Mouse (Mus musculus) spleen, postnatal 36 days (tissue): ENCODE results near the gene Cstf3.
A peak's percentile ranks its signal among the peaks of the same experiment; 100 is the strongest.
"Not testable (repeated sequence)": the region's sequence is repeated elsewhere in the genome, so short reads cannot be mapped to it uniquely, and the experiment has no call there.

Experiments used
- DNase-seq, 2 experiments: peaks; one replicate each; pipeline ENCODE4 v3.0.0; 2022; ENCODE audit warnings: low spot score in 2 of 2, mixed read lengths in 1 of 2

Gene Cstf3

GRCm38 (mm10) chr2:104590068-104590828 is at the start of gene Cstf3:
Gene Cstf3 (plus strand): TSS chr2:104590523.
- DNase-seq = peak; percentile 96 to 98

GRCm38 (mm10) chr2:104556711-104557110 is 33.6 kb upstream of the Cstf3 start:
- not testable (repeated sequence) for DNase-seq

GRCm38 (mm10) chr2:104557722-104558121 is 32.6 kb upstream of the Cstf3 start:
- no peak for DNase-seq

GRCm38 (mm10) chr2:104558326-104558725 is 32.0 kb upstream of the Cstf3 start:
- no peak for DNase-seq

- no peak for DNase-seq
Measured at GRCm38 (mm10) chr2:104558938-104559337, 31.4 kb upstream of the Cstf3 start.

- no peak for DNase-seq
Measured at GRCm38 (mm10) chr2:104559591-104560380, 30.5 kb upstream of the Cstf3 start.

GRCm38 (mm10) chr2:104561386-104561785 is 28.9 kb upstream of the Cstf3 start:
- DNase-seq = no peak

- DNase-seq = no peak
Measured at GRCm38 (mm10) chr2:104561986-104562532, 28.3 kb upstream of the Cstf3 start.

GRCm38 (mm10) chr2:104572066-104572465 is 18.3 kb upstream of the Cstf3 start:
- no peak for DNase-seq

GRCm38 (mm10) chr2:104576216-104576615 is 14.1 kb upstream of the Cstf3 start:
- DNase-seq = no peak

- no peak for DNase-seq
Measured at GRCm38 (mm10) chr2:104578021-104578420, 12.3 kb upstream of the Cstf3 start.

GRCm38 (mm10) chr2:104578836-104579604 is 11.3 kb upstream of the Cstf3 start:
- no peak for DNase-seq

GRCm38 (mm10) chr2:104579784-104580446 is 10.4 kb upstream of the Cstf3 start:
- no peak for DNase-seq

- no peak for DNase-seq
Measured at GRCm38 (mm10) chr2:104581281-104581879, 8.9 kb upstream of the Cstf3 start.

GRCm38 (mm10) chr2:104583032-104583431 is 7.3 kb upstream of the Cstf3 start:
- no peak for DNase-seq

- no peak for DNase-seq
Measured at GRCm38 (mm10) chr2:104584226-104584625, 6.1 kb upstream of the Cstf3 start.

GRCm38 (mm10) chr2:104585645-104586044 is 4.7 kb upstream of the Cstf3 start:
- DNase-seq = no peak

GRCm38 (mm10) chr2:104588552-104588951 is 1.8 kb upstream of the Cstf3 start:
- no peak for DNase-seq

GRCm38 (mm10) chr2:104590829-104591117 is 450 bp downstream of the Cstf3 start:
- DNase-seq = no peak

- DNase-seq = no peak
Measured at GRCm38 (mm10) chr2:104591141-104591540, 818 bp downstream of the Cstf3 start.

GRCm38 (mm10) chr2:104595063-104595462 is 4.7 kb downstream of the Cstf3 start:
- DNase-seq = no peak
